Mouse (Mus musculus): ENCODE data around the gene Sppl3.

DNA sequence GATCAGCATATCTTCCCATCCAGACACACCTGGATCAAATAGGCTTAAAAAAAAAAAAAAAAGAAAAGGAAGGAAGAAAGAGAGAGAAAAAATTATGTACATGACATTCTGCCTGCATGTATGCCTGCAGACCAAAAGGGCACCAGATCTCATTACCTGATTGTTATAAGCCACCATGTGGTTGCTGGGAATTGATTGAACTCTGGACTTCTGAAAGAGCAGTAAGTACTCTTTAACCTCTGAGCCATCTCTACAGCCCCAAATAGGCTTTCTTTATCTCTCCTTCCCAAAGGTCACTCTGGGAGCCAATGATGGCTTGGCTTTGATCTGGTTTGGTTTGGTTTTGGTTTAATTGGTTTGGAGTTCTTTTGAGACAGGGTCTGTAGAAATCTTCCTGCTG, 25.9 kb upstream of the Sppl3 start:
- no peak for TF ChIP-seq ZC3H11A (IDR thresholded peaks at IDR 0.05; ENCODE audit: borderline replicate concordance, low read depth, low read length)
- TF ChIP-seq CHD2 (IDR thresholded peaks at IDR 0.05; ENCODE audit: low read depth, low read length), result no peak
- no peak for TF ChIP-seq ZNF384 (IDR thresholded peaks at IDR 0.05; ENCODE audit: low read depth, low read length)
- no peak for TF ChIP-seq HCFC1 (IDR thresholded peaks at IDR 0.05; ENCODE audit: borderline replicate concordance, insufficient read depth, low read length)
- no peak for TF ChIP-seq MAFK (IDR thresholded peaks at IDR 0.05; ENCODE audit: insufficient read depth, low read depth, low read length)
